Mouse (Mus musculus): ENCODE results near the gene Klc4. TPM values are rescaled to one million over a fixed set of nuclear protein-coding genes. Genes with fewer than 3 reads are reported as not detected.

The Klc4 gene
- polyA plus RNA-seq, 1 experiment from 2014 or later = 43.9 TPM

DNA sequence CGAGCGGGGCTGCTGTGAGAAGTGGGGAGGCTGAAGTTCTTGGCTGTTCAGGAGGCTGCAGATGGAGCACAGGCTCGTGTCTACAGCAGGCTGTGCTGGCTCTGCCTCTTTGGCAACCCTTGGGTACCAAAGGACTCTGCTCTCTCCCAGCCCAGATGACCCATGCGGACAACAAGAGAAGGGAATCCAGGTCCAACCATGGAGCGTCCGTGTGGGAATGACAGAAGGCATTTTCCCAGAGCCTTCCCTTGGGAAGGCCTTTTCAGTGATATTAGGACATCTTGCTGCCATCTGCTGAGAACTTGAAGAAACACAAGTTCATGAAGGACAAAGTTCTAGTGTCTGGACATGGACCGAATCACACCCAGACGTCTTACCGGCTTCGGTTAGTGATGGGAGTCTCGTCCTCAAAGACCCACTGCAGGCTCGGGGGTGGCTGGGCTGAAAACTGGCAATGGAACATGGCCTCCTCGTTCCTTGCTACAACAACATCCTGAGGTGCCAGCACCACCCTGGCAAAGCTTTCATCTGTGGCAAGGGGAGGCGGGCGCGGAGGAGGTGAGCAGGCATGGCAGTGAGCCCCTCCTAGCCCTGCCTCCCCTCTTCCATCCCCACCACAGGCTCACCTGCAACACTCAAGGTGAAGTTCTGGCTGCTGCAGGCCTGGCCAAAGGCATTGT, 56.0 kb downstream of the Klc4 start:
- no peak overlapping the region for H3K9ac ChIP-seq (replicated peaks; ENCODE audit: low read depth, low read length)
- no peaks in the 10 kb centered on the region for H3K9me3 ChIP-seq (ENCODE audit: control insufficient read depth, low read length)
- no peak overlapping the region for H3K4me3 ChIP-seq (replicated peaks; ENCODE audit: low read length)
- WGBS = 90% methylated on average over 16 of the region's 16 CpGs
- peaks cover 12% of the 10 kb centered on the region; the same call in 1 of the 2 replicates for H3K36me3 ChIP-seq (ENCODE audit: control insufficient read depth, insufficient read depth)
- no peak overlapping the region for H3K4me2 ChIP-seq (ENCODE audit: low read length)
- no peak for ATAC-seq
- H3K27ac ChIP-seq (ENCODE audit: low read length) = no peak overlapping the region
- peaks cover 4% of the 10 kb centered on the region for H3K4me1 ChIP-seq (replicated peaks; ENCODE audit: control insufficient read depth, insufficient read depth, low read length)
- no peaks in the 10 kb centered on the region for H3K27me3 ChIP-seq (replicated peaks; ENCODE audit: control insufficient read depth, insufficient read depth, low read length)

DNA sequence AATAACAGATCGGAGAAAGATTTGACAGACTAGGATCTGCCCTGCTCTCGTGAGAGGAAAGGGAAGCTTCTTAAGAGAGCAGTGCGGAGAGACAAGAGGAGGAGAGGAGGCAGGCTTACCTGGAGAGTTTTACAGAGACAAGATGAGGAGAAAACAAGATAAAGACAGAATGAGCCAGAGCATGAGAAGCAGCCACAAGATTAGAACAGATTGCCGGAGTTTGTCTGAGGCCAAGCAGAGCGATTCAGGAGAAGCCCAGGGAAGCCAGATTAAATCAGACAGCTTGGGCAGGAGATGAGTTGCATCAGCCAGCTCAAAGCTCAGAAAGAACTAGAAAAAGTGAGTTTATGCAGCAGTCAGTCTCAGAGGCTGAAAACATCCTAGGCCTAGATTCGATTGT, 56.9 kb downstream of the Klc4 start:
- 94% methylated on average over 6 of the region's 6 CpGs for whole genome bisulfite sequencing
- no peak overlapping the region for H3K9ac ChIP-seq (replicated peaks; ENCODE audit: low read depth, low read length)
- no peaks in the 10 kb centered on the region for H3K27me3 ChIP-seq (replicated peaks; ENCODE audit: control insufficient read depth, insufficient read depth, low read length)
- no peak overlapping the region for H3K27ac ChIP-seq (ENCODE audit: low read length)
- no peak overlapping the region for H3K4me3 ChIP-seq (replicated peaks; ENCODE audit: low read length)
- H3K9me3 ChIP-seq (ENCODE audit: control insufficient read depth, low read length) = no peaks in the 10 kb centered on the region
- peaks cover 12% of the 10 kb centered on the region; the same call in 1 of the 2 replicates for H3K36me3 ChIP-seq (ENCODE audit: control insufficient read depth, insufficient read depth)
- ATAC-seq = no peak
- H3K4me1 ChIP-seq (replicated peaks; ENCODE audit: control insufficient read depth, insufficient read depth, low read length) = peaks cover 4% of the 10 kb centered on the region
- H3K4me2 ChIP-seq (ENCODE audit: low read length) = no peak overlapping the region

DNA sequence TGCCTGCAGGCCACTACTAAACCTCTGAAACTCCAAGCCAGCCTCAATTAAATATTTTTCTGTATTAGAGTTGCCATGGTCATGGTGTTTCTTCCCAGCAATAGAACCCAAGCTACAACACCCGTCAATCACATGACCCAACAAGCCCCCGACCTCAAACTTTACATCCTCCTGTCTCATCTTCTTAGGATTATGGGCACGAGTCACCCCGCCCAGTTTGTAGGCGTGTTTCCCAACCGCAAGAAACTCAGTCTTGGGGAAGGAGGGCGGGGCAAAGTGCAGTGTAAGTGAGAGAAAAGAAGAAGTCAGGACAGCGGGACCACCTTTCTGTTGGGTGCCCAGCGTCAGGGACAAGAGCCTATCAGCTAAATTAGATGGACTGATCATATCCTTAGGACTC, 57.6 kb downstream of the Klc4 start:
- Histone ChIP-seq H3K4me2 (ENCODE audit: low read length) (no peak overlapping the region), H3K27ac (ENCODE audit: low read length) (no peak overlapping the region), H3K9me3 (ENCODE audit: control insufficient read depth, low read length) (no peaks in the 10 kb centered on the region), H3K4me3 (replicated peaks; ENCODE audit: low read length) (no peak overlapping the region), H3K9ac (replicated peaks; ENCODE audit: low read depth, low read length) (no peak overlapping the region), H3K4me1 (replicated peaks; ENCODE audit: control insufficient read depth, insufficient read depth, low read length) (peaks cover 4% of the 10 kb centered on the region), H3K36me3 (ENCODE audit: control insufficient read depth, insufficient read depth) (peaks cover 12% of the 10 kb centered on the region; the same call in 1 of the 2 replicates), H3K27me3 (replicated peaks; ENCODE audit: control insufficient read depth, insufficient read depth, low read length) (no peaks in the 10 kb centered on the region)
- no peak for ATAC-seq
- WGBS = 88% methylated on average over 9 of the region's 9 CpGs

DNA sequence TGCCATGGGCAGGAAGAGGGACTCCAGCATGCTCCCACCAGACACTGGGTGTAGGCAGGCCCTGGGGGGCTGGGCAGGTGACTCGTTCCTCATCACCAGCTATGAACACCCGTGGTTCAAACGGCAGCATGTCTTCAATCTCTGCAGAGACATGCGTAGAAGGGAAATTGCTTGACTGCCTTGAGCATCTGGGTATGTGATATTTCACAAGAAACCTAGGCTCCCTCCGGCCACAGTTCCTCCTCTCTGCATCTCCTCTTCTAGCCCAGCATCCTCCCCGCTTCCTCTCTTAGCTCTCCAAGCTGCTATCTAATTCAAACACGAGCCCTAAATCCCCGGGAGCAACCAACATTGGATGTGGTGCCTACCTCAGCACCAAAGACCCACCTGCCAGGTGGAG, 59.5 kb downstream of the Klc4 start:
- Histone ChIP-seq H3K27ac (ENCODE audit: low read length) (no peak overlapping the region), H3K4me2 (ENCODE audit: low read length) (no peak overlapping the region), H3K4me3 (replicated peaks; ENCODE audit: low read length) (no peak overlapping the region), H3K9ac (replicated peaks; ENCODE audit: low read depth, low read length) (no peak overlapping the region), H3K27me3 (replicated peaks; ENCODE audit: control insufficient read depth, insufficient read depth, low read length) (no peaks in the 10 kb centered on the region), H3K36me3 (ENCODE audit: control insufficient read depth, insufficient read depth) (peaks cover 14% of the 10 kb centered on the region; the same call in 1 of the 2 replicates), H3K9me3 (ENCODE audit: control insufficient read depth, low read length) (no peaks in the 10 kb centered on the region), H3K4me1 (replicated peaks; ENCODE audit: control insufficient read depth, insufficient read depth, low read length) (no peaks in the 10 kb centered on the region)
- ATAC-seq = no peak
- 98% methylated on average over 8 of the region's 8 CpGs for WGBS

Other genes with a start within 250 kb of the Klc4 start
- 2.1 and 2.2 TPM in 2 replicates for gene Crip3, start 217.1 kb downstream of the Klc4 start, polyA plus RNA-seq (2015; fragmentation: Nextera tagmentation; extraction: Ambion mirVana)
- gene Slc22a7, start 207.6 kb downstream of the Klc4 start, polyA plus RNA-seq (2015; fragmentation: Nextera tagmentation; extraction: Ambion mirVana) = not detected in 2 replicates
- 5.1 and 5.6 TPM in 2 replicates for gene Ttbk1, start 158.3 kb downstream of the Klc4 start, polyA plus RNA-seq (2015; fragmentation: Nextera tagmentation; extraction: Ambion mirVana)
- gene Dnph1, start 149.3 kb downstream of the Klc4 start, polyA plus RNA-seq (2015; fragmentation: Nextera tagmentation; extraction: Ambion mirVana) = 26.0 and 26.6 TPM in 2 replicates
- gene Cul9, start 99.6 kb downstream of the Klc4 start, polyA plus RNA-seq (2015; fragmentation: Nextera tagmentation; extraction: Ambion mirVana) = 17.3 and 19.8 TPM in 2 replicates
- gene Srf, start 89.8 kb downstream of the Klc4 start, polyA plus RNA-seq (2015; fragmentation: Nextera tagmentation; extraction: Ambion mirVana) = 3.4 and 3.6 TPM in 2 replicates
- 33.9 and 36.5 TPM in 2 replicates for gene Ptk7, start 16.5 kb downstream of the Klc4 start, polyA plus RNA-seq (2015; fragmentation: Nextera tagmentation; extraction: Ambion mirVana)
- 66.1 and 74.9 TPM in 2 replicates for gene Mrpl2, start 207 bp upstream of the Klc4 start, polyA plus RNA-seq (2015; fragmentation: Nextera tagmentation; extraction: Ambion mirVana)
- gene Cul7, start 4.3 kb upstream of the Klc4 start, polyA plus RNA-seq (2015; fragmentation: Nextera tagmentation; extraction: Ambion mirVana) = 38.8 and 42.8 TPM in 2 replicates
- 47.7 and 51.1 TPM in 2 replicates for gene Rrp36, start 28.3 kb upstream of the Klc4 start, polyA plus RNA-seq (2015; fragmentation: Nextera tagmentation; extraction: Ambion mirVana)
- gene Mea1, start 32.8 kb upstream of the Klc4 start, polyA plus RNA-seq (2015; fragmentation: Nextera tagmentation; extraction: Ambion mirVana) = 208 and 240 TPM in 2 replicates
- 191 and 194 TPM in 2 replicates for gene Klhdc3, start 34.9 kb upstream of the Klc4 start, polyA plus RNA-seq (2015; fragmentation: Nextera tagmentation; extraction: Ambion mirVana)
- 87.5 and 96.6 TPM in 2 replicates for gene Ppp2r5d, start 59.1 kb upstream of the Klc4 start, polyA plus RNA-seq (2015; fragmentation: Nextera tagmentation; extraction: Ambion mirVana)
- 22.7 and 24.6 TPM in 2 replicates for gene Pex6, start 65.4 kb upstream of the Klc4 start, polyA plus RNA-seq (2015; fragmentation: Nextera tagmentation; extraction: Ambion mirVana)
- 0.93 and 1.1 TPM in 2 replicates for gene Gnmt, start 83.1 kb upstream of the Klc4 start, polyA plus RNA-seq (2015; fragmentation: Nextera tagmentation; extraction: Ambion mirVana)
- 61.9 and 64.5 TPM in 2 replicates for gene Cnpy3, start 106.2 kb upstream of the Klc4 start, polyA plus RNA-seq (2015; fragmentation: Nextera tagmentation; extraction: Ambion mirVana)
- 0.39 TPM in 1 of 2 replicates, not detected in the other for gene Ptcra, start 117.7 kb upstream of the Klc4 start, polyA plus RNA-seq (2015; fragmentation: Nextera tagmentation; extraction: Ambion mirVana)
- gene 2310039H08Rik, start 126.6 kb upstream of the Klc4 start, polyA plus RNA-seq (2015; fragmentation: Nextera tagmentation; extraction: Ambion mirVana) = 52.8 and 56.0 TPM in 2 replicates
- gene Rpl7l1, start 136.7 kb upstream of the Klc4 start, polyA plus RNA-seq (2015; fragmentation: Nextera tagmentation; extraction: Ambion mirVana) = 107 and 115 TPM in 2 replicates
- gene Bicral, start 212.5 kb upstream of the Klc4 start, polyA plus RNA-seq (2015; fragmentation: Nextera tagmentation; extraction: Ambion mirVana) = 8.8 and 10.0 TPM in 2 replicates
- gene Tbcc, start 244.7 kb upstream of the Klc4 start, polyA plus RNA-seq (2015; fragmentation: Nextera tagmentation; extraction: Ambion mirVana) = 52.6 and 55.6 TPM in 2 replicates

Measured in forebrain, embryonic 16.5 days (tissue).